Mouse (Mus musculus): ENCODE data around the gene Gm10447. TPM values are rescaled to one million over a fixed set of nuclear protein-coding genes. Genes with fewer than 3 reads are reported as not detected.

Gm10447 gene
- polyA plus RNA-seq, 1 experiment from 2014 or later: 0.07 TPM

DNA sequence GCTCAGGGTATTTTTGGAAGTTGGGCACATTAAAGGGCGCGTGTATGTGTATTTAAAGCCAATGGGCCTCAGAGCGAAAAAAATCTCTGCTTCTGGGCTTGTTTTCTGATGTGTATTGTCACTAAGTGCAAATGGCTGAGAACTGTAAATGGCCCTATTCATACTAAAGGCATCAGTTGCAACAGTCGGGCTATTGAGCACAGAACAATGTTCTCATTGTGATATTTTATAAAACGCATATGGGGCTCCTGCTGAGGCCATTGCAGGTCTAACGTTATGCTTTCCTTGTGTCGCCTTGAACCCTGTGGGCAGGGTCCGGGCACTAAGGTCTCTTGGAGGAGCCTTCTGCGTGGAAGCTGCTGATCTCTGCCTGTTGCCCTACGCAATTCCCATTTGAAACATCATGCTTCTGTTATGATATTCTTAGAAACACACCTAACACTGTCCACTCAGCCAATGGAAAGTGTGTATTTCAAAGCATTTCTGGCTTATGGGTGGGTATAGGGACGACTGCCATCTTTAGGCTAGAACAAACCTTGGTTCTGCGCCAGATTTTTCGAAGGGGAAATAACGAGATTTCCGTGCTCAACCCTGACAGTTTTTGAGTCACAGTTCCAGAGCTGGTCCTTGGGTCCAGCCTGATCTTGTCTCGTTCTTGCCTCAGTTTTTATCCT, 12.5 kb upstream of the Gm10447 start:
- 43% methylated on average over 16 of the region's 16 CpGs for WGBS
- peaks cover 34% of the 10 kb centered on the region for H3K27me3 ChIP-seq (replicated peaks; ENCODE audit: control insufficient read depth, insufficient read depth, low read length)
- H3K27ac ChIP-seq (ENCODE audit: low read length): no peak overlapping the region
- 0 out of 2 replicates have a peak overlapping the region, but pooled peaks have one; percentile 22 for H3K4me3 ChIP-seq (ENCODE audit: low read length)
- no peak overlapping the region for H3K9ac ChIP-seq (ENCODE audit: low read depth, low read length)
- ATAC-seq: 0 out of 2 replicates have a peak, but pooled peaks have one; percentile 10
- no peaks in the 10 kb centered on the region for H3K36me3 ChIP-seq (ENCODE audit: control insufficient read depth, insufficient read depth, low read length)
- H3K9me3 ChIP-seq (ENCODE audit: control insufficient read depth, low read length): no peaks in the 10 kb centered on the region
- H3K4me2 ChIP-seq (ENCODE audit: low read depth, low read length): peak overlapping the region; percentile 44; the same call in 1 of the 2 replicates
- peaks cover 9% of the 10 kb centered on the region for H3K4me1 ChIP-seq (ENCODE audit: control insufficient read depth, insufficient read depth, low read length)

DNA sequence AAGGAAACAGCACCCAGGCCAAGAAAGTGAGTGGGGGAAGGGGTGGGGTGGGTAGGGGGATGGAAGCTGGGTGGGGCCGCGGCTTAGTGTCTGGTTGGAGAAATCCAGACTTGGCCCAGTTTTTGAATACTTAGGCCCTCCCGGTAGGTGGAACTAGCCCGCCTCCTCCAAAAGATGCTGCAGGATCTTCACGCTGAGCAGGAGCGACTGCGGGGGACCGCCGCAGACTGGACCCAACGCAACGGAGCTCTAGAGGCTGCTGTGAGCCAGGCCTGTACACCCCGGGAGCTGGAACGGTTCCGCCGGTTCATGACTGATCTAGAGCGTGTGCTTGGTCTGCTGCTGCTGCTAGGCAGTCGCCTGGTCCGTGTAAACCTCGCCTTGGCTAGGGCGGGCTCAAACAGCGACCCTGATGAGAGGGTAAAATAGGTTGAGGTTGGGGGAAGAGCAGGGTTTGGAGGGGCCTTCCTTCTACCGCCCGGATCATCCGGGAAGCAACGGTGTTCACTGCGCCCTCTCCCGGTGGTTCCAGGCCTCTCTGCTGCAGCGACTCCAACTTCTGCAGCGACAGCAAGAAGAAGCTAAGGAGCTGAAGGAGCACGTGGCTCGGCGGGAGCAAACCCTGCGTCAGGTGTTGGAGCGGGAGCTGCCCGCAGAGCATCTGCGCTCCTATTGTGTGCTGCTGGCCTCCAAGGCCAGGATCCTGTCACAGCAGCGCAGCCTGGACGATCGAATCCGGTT, 9.5 kb upstream of the Gm10447 start:
- H3K4me1 ChIP-seq (ENCODE audit: control insufficient read depth, insufficient read depth, low read length): peaks cover 20% of the 10 kb centered on the region
- H3K9me3 ChIP-seq (ENCODE audit: control insufficient read depth, low read length): no peaks in the 10 kb centered on the region
- H3K4me3 ChIP-seq (ENCODE audit: low read length): peak overlapping the region; percentile 38
- H3K36me3 ChIP-seq (ENCODE audit: control insufficient read depth, insufficient read depth, low read length): no peaks in the 10 kb centered on the region
- peak overlapping the region; percentile 63 for H3K4me2 ChIP-seq (ENCODE audit: low read depth, low read length)
- H3K9ac ChIP-seq (ENCODE audit: low read depth, low read length): peak overlapping the region; percentile 62
- 8% methylated on average over 40 of the region's 40 CpGs for WGBS
- peaks cover 55% of the 10 kb centered on the region for H3K27me3 ChIP-seq (replicated peaks; ENCODE audit: control insufficient read depth, insufficient read depth, low read length)
- ATAC-seq: peak; percentile 61
- no peak overlapping the region for H3K27ac ChIP-seq (ENCODE audit: low read length)

DNA sequence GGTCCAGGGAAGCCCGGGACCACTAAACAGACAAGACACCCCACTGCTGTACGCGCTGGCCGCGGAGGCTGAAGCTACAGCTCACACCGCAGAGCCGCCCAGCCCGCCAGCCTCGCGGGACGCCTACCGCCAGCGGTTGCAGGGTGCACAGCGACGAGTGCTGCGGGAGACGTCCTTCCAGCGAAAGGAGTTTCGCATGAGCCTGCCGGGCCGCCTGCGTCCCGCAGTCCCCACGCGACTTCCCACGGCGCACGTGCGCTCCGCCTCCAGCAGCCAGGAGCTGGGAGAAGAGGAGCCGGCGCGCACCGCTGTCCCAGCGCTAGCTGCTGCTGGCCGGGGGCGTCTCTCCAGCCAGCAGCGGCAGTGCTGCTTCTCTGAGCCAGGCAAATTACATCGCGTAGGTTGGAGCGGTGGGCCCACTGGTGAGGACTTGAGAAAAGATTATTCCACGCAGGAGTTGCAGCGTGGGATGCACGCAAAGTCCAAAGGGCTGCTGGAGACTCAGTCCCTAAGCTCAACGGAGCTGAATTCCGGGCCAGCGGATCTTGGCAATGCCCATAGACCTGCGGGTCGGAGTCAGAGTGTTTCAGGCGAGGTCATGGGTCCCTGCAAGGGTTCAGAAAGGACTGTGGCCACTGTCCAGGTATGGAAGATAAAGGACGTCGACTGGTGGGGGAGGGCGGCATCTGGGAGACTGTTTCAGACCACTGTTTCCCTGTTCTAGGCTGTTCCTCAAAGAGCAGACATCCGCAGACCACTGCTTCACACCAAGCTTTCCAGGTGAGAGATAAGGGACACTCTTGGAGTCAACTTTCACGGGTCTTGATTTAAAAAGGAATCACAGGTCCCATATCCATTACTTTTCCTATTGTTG, 6.9 kb upstream of the Gm10447 start:
- no peaks in the 10 kb centered on the region for H3K9me3 ChIP-seq (ENCODE audit: control insufficient read depth, low read length)
- no peak overlapping the region for H3K27ac ChIP-seq (ENCODE audit: low read length)
- no peaks in the 10 kb centered on the region for H3K36me3 ChIP-seq (ENCODE audit: control insufficient read depth, insufficient read depth, low read length)
- 8% methylated on average over 55 of the region's 55 CpGs for WGBS
- H3K4me3 ChIP-seq (ENCODE audit: low read length): peak overlapping the region; percentile 55
- H3K4me1 ChIP-seq (ENCODE audit: control insufficient read depth, insufficient read depth, low read length): peaks cover 16% of the 10 kb centered on the region
- peaks cover 44% of the 10 kb centered on the region for H3K27me3 ChIP-seq (replicated peaks; ENCODE audit: control insufficient read depth, insufficient read depth, low read length)
- ATAC-seq: 0 out of 2 replicates have a peak, but pooled peaks have one; percentile 37
- peak overlapping the region; percentile 59 for H3K9ac ChIP-seq (ENCODE audit: low read depth, low read length)
- peak overlapping the region; percentile 94 for H3K4me2 ChIP-seq (ENCODE audit: low read depth, low read length)

DNA sequence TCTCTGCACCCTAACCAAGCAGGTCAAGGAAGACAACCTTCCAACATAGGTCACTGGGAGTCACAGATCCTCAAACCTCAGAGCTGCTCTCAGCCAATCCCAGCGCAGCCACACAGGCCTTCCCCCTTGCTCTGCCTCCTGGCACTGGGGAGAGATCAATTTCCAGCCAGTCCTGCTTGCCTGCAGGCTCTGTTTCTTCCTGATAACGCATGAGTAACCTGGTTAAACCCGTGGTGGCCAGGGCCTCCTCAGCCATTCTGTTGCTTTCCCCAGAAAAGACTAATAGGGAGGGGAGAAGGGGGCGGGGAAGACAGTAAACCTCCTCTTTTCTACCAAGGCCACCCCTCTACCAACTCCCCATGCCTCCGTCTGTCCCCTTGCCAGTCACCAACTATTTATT, 4.8 kb upstream of the Gm10447 start:
- H3K27ac ChIP-seq (ENCODE audit: low read length): no peak overlapping the region
- no peak for ATAC-seq
- H3K9ac ChIP-seq (ENCODE audit: low read depth, low read length): no peak overlapping the region
- H3K36me3 ChIP-seq (ENCODE audit: control insufficient read depth, insufficient read depth, low read length): no peaks in the 10 kb centered on the region
- 30% methylated on average over 5 of the region's 5 CpGs for WGBS
- peaks cover 44% of the 10 kb centered on the region for H3K27me3 ChIP-seq (replicated peaks; ENCODE audit: control insufficient read depth, insufficient read depth, low read length)
- H3K4me3 ChIP-seq (ENCODE audit: low read length): no peak overlapping the region
- peaks cover 16% of the 10 kb centered on the region for H3K4me1 ChIP-seq (ENCODE audit: control insufficient read depth, insufficient read depth, low read length)
- no peaks in the 10 kb centered on the region for H3K9me3 ChIP-seq (ENCODE audit: control insufficient read depth, low read length)
- no peak overlapping the region for H3K4me2 ChIP-seq (ENCODE audit: low read depth, low read length)

DNA sequence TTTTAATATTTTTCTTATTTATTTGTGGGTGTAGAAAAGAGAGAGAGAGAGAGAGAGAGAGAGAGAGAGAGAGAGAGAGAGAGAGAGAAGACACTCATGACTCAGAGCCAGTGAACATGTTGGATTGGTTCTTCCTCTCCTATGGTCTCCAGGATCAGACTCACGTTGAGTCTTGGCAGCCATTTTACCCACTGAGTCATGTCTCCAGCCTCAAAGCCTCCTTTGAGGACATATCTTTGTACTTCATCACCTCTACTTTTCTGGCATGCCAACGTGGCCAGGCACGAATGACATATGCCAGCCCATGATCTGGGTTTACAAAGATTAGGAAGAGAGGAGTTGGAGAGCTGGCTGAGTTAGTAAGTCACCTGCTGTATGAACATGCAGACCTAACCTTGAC, 3.3 kb upstream of the Gm10447 start:
- Histone ChIP-seq H3K4me1 (ENCODE audit: control insufficient read depth, insufficient read depth, low read length) (peaks cover 11% of the 10 kb centered on the region), H3K36me3 (ENCODE audit: control insufficient read depth, insufficient read depth, low read length) (no peaks in the 10 kb centered on the region), H3K4me2 (ENCODE audit: low read depth, low read length) (no peak overlapping the region), H3K4me3 (ENCODE audit: low read length) (no peak overlapping the region), H3K27me3 (replicated peaks; ENCODE audit: control insufficient read depth, insufficient read depth, low read length) (peaks cover 37% of the 10 kb centered on the region), H3K27ac (ENCODE audit: low read length) (no peak overlapping the region), H3K9me3 (ENCODE audit: control insufficient read depth, low read length) (no peaks in the 10 kb centered on the region), H3K9ac (ENCODE audit: low read depth, low read length) (no peak overlapping the region)
- 82% methylated on average over 3 of the region's 3 CpGs for WGBS
- no peak for ATAC-seq

DNA sequence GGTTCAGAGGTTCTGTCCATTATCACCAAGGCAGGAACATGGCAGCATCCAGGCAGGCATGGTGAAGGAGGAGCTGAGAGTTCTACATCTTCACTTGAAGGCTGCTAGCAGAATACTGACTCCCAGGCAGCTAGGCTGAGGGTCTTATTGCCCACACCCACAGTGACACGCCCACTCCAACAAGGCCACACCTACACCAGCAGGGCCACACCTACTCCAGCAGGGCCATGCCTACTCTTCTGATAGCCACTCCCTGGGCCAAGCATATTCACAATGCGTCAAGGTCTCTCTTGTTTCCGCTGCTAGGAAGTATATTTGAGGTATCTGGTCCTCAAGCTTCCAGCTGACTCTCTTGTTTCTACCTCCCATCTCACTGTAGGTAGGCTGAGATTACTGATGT, 2.1 kb upstream of the Gm10447 start:
- H3K9me3 ChIP-seq (ENCODE audit: control insufficient read depth, low read length): no peaks in the 10 kb centered on the region
- H3K27me3 ChIP-seq (replicated peaks; ENCODE audit: control insufficient read depth, insufficient read depth, low read length): peaks cover 26% of the 10 kb centered on the region
- no peak overlapping the region for H3K4me2 ChIP-seq (ENCODE audit: low read depth, low read length)
- H3K9ac ChIP-seq (ENCODE audit: low read depth, low read length): no peak overlapping the region
- no peak for ATAC-seq
- no peak overlapping the region for H3K4me3 ChIP-seq (ENCODE audit: low read length)
- 60% methylated on average over 3 of the region's 3 CpGs for WGBS
- H3K36me3 ChIP-seq (ENCODE audit: control insufficient read depth, insufficient read depth, low read length): no peaks in the 10 kb centered on the region
- no peak overlapping the region for H3K27ac ChIP-seq (ENCODE audit: low read length)
- H3K4me1 ChIP-seq (ENCODE audit: control insufficient read depth, insufficient read depth, low read length): peaks cover 10% of the 10 kb centered on the region

DNA sequence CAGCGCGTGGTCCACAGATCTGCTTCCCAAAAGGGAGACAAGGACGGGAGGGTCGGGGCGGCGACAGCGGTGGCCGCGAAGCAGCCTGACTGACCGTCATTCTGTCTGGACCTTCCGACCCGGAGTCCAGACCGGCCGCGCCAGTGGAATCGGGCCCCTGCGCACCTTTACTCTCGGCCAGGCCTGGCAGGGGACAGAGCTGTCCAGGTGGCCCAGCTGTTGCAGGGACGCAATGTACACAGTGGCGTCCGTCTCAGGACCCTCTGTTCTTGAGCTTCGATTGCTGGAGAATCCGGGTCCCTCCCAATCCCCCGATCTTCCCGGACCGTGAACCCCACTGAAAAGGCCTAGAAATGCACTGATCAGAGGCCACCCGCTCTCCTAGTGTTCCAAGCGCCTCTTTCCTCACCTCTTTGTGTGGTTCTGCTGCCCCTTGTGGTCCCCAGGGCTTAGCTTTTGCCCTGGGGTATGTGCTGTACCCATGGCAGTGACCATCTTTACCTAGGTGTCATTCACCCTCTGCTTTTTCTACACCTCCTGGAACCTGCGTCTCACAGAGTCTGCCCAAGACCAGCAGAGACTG, 553 bp upstream of the Gm10447 start:
- peak overlapping the region; percentile 77 for H3K9ac ChIP-seq (ENCODE audit: low read depth, low read length)
- H3K36me3 ChIP-seq (ENCODE audit: control insufficient read depth, insufficient read depth, low read length): no peaks in the 10 kb centered on the region
- peaks cover 10% of the 10 kb centered on the region for H3K27me3 ChIP-seq (replicated peaks; ENCODE audit: control insufficient read depth, insufficient read depth, low read length)
- no peaks in the 10 kb centered on the region for H3K9me3 ChIP-seq (ENCODE audit: control insufficient read depth, low read length)
- H3K27ac ChIP-seq (ENCODE audit: low read length): no peak overlapping the region
- peak; percentile 29 for ATAC-seq
- peak overlapping the region; percentile 63 for H3K4me3 ChIP-seq (ENCODE audit: low read length)
- H3K4me2 ChIP-seq (ENCODE audit: low read depth, low read length): peak overlapping the region; percentile 91
- WGBS: 10% methylated on average over 29 of the region's 29 CpGs
- no peaks in the 10 kb centered on the region for H3K4me1 ChIP-seq (ENCODE audit: control insufficient read depth, insufficient read depth, low read length)

DNA sequence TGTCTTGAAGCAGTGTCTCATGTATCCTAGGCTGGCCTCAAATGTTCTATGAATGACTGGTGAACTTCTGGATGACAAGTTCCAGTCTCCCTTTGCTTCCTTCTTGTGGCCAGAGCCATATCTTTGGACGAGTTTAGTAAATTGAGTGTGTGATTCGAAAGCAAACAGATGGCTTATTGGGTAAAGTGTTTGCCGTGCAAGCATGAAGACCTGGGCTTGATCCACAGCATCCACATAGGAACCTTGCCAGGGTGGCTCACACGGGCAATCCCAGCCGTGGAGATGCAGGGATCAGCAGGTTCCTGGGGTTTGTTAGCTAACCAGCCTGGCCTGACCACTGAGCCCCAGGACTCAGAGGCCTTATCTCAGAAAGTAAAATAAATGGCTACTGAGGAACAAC, 3.9 kb downstream of the Gm10447 start:
- H3K9me3 ChIP-seq (ENCODE audit: control insufficient read depth, low read length): no peaks in the 10 kb centered on the region
- peaks cover 14% of the 10 kb centered on the region for H3K4me1 ChIP-seq (ENCODE audit: control insufficient read depth, insufficient read depth, low read length)
- 80% methylated on average over 5 of the region's 5 CpGs for WGBS
- no peak overlapping the region for H3K9ac ChIP-seq (ENCODE audit: low read depth, low read length)
- no peak overlapping the region for H3K4me3 ChIP-seq (ENCODE audit: low read length)
- H3K27me3 ChIP-seq (replicated peaks; ENCODE audit: control insufficient read depth, insufficient read depth, low read length): no peaks in the 10 kb centered on the region
- no peaks in the 10 kb centered on the region for H3K36me3 ChIP-seq (ENCODE audit: control insufficient read depth, insufficient read depth, low read length)
- H3K27ac ChIP-seq (ENCODE audit: low read length): no peak overlapping the region
- ATAC-seq: no peak
- no peak overlapping the region for H3K4me2 ChIP-seq (ENCODE audit: low read depth, low read length)

DNA sequence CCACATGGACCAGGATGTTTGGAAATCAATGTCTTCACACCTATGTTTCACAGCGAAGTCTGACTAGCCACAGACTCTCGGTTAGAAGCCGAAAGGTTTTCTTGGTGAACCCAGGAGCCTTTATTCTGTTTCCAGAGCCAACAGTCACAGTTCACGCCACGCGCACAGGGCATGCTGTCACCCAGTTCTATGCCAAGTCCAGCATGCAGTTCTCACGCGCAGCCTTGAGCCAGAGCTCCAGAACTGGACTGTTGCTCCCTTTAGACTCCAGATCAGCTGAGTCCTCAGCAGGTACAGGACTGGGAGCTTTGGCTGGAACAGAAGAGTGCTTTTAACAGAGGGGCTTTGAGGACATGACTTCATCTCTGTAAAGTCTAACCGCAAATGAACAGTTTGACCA, 4.5 kb downstream of the Gm10447 start:
- peaks cover 14% of the 10 kb centered on the region for H3K4me1 ChIP-seq (ENCODE audit: control insufficient read depth, insufficient read depth, low read length)
- 95% methylated on average over 9 of the region's 9 CpGs for WGBS
- ATAC-seq: no peak

More for the DNA sequence above, 4.5 kb downstream of the Gm10447 start:
- Histone ChIP-seq H3K9me3 (ENCODE audit: control insufficient read depth, low read length) (no peaks in the 10 kb centered on the region), H3K27ac (ENCODE audit: low read length) (no peak overlapping the region), H3K4me2 (ENCODE audit: low read depth, low read length) (no peak overlapping the region), H3K4me3 (ENCODE audit: low read length) (no peak overlapping the region), H3K9ac (ENCODE audit: low read depth, low read length) (no peak overlapping the region), H3K27me3 (replicated peaks; ENCODE audit: control insufficient read depth, insufficient read depth, low read length) (no peaks in the 10 kb centered on the region), H3K36me3 (ENCODE audit: control insufficient read depth, insufficient read depth, low read length) (no peaks in the 10 kb centered on the region)

Measured in intestine, embryonic 16.5 days (tissue).